9 mouse cellular contexts compared by ENCODE assay signal in genomic region chr2:17861765-17862495, GRCm38 (mm10).
A peak's percentile ranks its signal among the peaks of the same experiment; 100 is the strongest.
DNase-seq lines count a peak whose midpoint lies in the region; ATAC-seq and TF ChIP-seq lines count a peak whose summit lies in the region.
"Had no signal": no experiment of that assay in that cellular context is flagged by ENCODE, and none has a peak within 500 bp of the region (broad histone marks: within the 10 kb centered on the region; RNA-seq: fewer than 3 reads in every experiment).

No protein-coding gene starts in this region.

- peak overlapping the region; percentile 15 for H3K4me2 ChIP-seq in neural tube, embryonic 11.5 days (ENCODE audit: low read depth)
- peak overlapping the region; percentile 28; the same call in 1 of the 2 replicates for H3K4me2 ChIP-seq in forebrain, embryonic 11.5 days (ENCODE audit: low read depth, low read length, severe bottlenecking)
- peak overlapping the region; percentile 36 for H3K4me2 ChIP-seq in limb, embryonic 14.5 days (replicated peaks; ENCODE audit: low read depth, low read length, severe bottlenecking)
- 0 out of 2 replicates have a peak overlapping the region, but pooled peaks have one; percentile 23 for H3K4me2 ChIP-seq in stomach, postnatal 0 days (replicated peaks; ENCODE audit: low read depth)
- H3K4me2 ChIP-seq: liver, embryonic 13.5 days had no signal

- peak; percentile 60; the same call in 1 of the 2 replicates for ATAC-seq in neural tube, embryonic 11.5 days (ENCODE audit: insufficient read depth, low FRiP score, low TSS enrichment)
- ATAC-seq in forebrain, embryonic 11.5 days (replicated peaks; ENCODE audit: low FRiP score), result peak; percentile 64; the same call in 1 of the 2 replicates
- no peak; the same call in 1 of the 2 replicates for ATAC-seq in limb, embryonic 14.5 days (ENCODE audit: low FRiP score, low read depth)
- no peak for ATAC-seq in stomach, postnatal 0 days (ENCODE audit: low FRiP score, low TSS enrichment)

- no peak overlapping the region for H3K9ac ChIP-seq in neural tube, embryonic 11.5 days (ENCODE audit: low read length)
- no peak overlapping the region for H3K9ac ChIP-seq in forebrain, embryonic 11.5 days (ENCODE audit: low read length)
- no peak overlapping the region for H3K9ac ChIP-seq in limb, embryonic 14.5 days (ENCODE audit: low read depth, low read length, severe bottlenecking)
- no peak overlapping the region for H3K9ac ChIP-seq in stomach, postnatal 0 days (ENCODE audit: low read length)
- H3K9ac ChIP-seq: liver, embryonic 13.5 days had no signal

- DNase-seq in neural tube, embryonic 11.5 days (ENCODE audit: low spot score), result peak; percentile 42
- no peak for DNase-seq in neural tube, embryonic 10.5 days (ENCODE audit: extremely low spot score, low spot score)
- no peak for DNase-seq in forebrain, embryonic 11.5 days (ENCODE audit: low spot score)
- no peak for DNase-seq in limb, embryonic 14.5 days (ENCODE audit: low spot score)
- DNase-seq in stomach, postnatal 0 days (ENCODE audit: low spot score), result no peak
- no peak for DNase-seq in layer of hippocampus, postnatal 10 days (ENCODE audit: low spot score in 2 of 2)
- no peak for DNase-seq in frontal cortex, postnatal 25 days (ENCODE audit: low spot score in 2 of 2)
- DNase-seq: adrenal gland, adult 8-10 months; liver, embryonic 13.5 days had no signal

- TF ChIP-seq EP300 in stomach, postnatal 0 days (optimal IDR thresholded peaks at IDR 0.05), result no peak

- H3K9me3 ChIP-seq in neural tube, embryonic 11.5 days (ENCODE audit: control insufficient read depth, low read length), result no peaks in the 10 kb centered on the region
- H3K9me3 ChIP-seq in forebrain, embryonic 11.5 days (ENCODE audit: control insufficient read depth, low read length), result no peaks in the 10 kb centered on the region
- H3K9me3 ChIP-seq in limb, embryonic 14.5 days (ENCODE audit: control insufficient read depth, low read length), result no peaks in the 10 kb centered on the region
- H3K9me3 ChIP-seq in stomach, postnatal 0 days (ENCODE audit: control insufficient read depth, low read length), result no peaks in the 10 kb centered on the region
- H3K9me3 ChIP-seq: liver, embryonic 13.5 days had no signal

- H3K27me3 ChIP-seq in neural tube, embryonic 11.5 days (ENCODE audit: control insufficient read depth, insufficient read depth, low read length), result no peaks in the 10 kb centered on the region
- no peaks in the 10 kb centered on the region for H3K27me3 ChIP-seq in forebrain, embryonic 11.5 days (ENCODE audit: control insufficient read depth, insufficient read depth, low read length)
- no peaks in the 10 kb centered on the region for H3K27me3 ChIP-seq in limb, embryonic 14.5 days (ENCODE audit: control insufficient read depth, insufficient read depth, low read length)
- H3K27me3 ChIP-seq in stomach, postnatal 0 days (ENCODE audit: control insufficient read depth, insufficient read depth, low read length), result no peaks in the 10 kb centered on the region
- H3K27me3 ChIP-seq: liver, embryonic 13.5 days had no signal

- no peak overlapping the region for H3K4me3 ChIP-seq in neural tube, embryonic 11.5 days (ENCODE audit: low read depth, low read length)
- peak overlapping the region; percentile 0; the same call in 1 of the 2 replicates for H3K4me3 ChIP-seq in forebrain, embryonic 11.5 days (ENCODE audit: low read depth, low read length)
- peak overlapping the region; percentile 16 for H3K4me3 ChIP-seq in limb, embryonic 14.5 days (replicated peaks; ENCODE audit: low read length)
- no peak overlapping the region for H3K4me3 ChIP-seq in stomach, postnatal 0 days (ENCODE audit: low read depth, low read length)
- H3K4me3 ChIP-seq: liver, embryonic 13.5 days had no signal

- no peak overlapping the region for H3K27ac ChIP-seq in neural tube, embryonic 11.5 days (ENCODE audit: low read depth, low read length)
- no peak overlapping the region for H3K27ac ChIP-seq in forebrain, embryonic 11.5 days (ENCODE audit: low read depth, low read length)
- no peak overlapping the region for H3K27ac ChIP-seq in limb, embryonic 14.5 days (replicated peaks; ENCODE audit: low read depth, low read length)
- H3K27ac ChIP-seq in stomach, postnatal 0 days (replicated peaks), result no peak overlapping the region
- H3K27ac ChIP-seq: liver, embryonic 13.5 days had no signal

- TF ChIP-seq POLR2A in limb, embryonic 14.5 days (IDR thresholded peaks at IDR 0.05; ENCODE audit: borderline replicate concordance, extremely low read depth, insufficient read depth, insufficient read length), result no peak

- H3K36me3 ChIP-seq in neural tube, embryonic 11.5 days (ENCODE audit: control insufficient read depth, insufficient read depth, low read length), result no peaks in the 10 kb centered on the region
- no peaks in the 10 kb centered on the region for H3K36me3 ChIP-seq in forebrain, embryonic 11.5 days (ENCODE audit: control insufficient read depth, insufficient read depth, low read length)
- no peaks in the 10 kb centered on the region for H3K36me3 ChIP-seq in limb, embryonic 14.5 days (ENCODE audit: control insufficient read depth, insufficient read depth, low read length)
- H3K36me3 ChIP-seq in stomach, postnatal 0 days (ENCODE audit: control insufficient read depth, insufficient read depth, low read length), result no peaks in the 10 kb centered on the region
- H3K36me3 ChIP-seq: liver, embryonic 13.5 days had no signal

- TF ChIP-seq CTCF in stomach, postnatal 0 days (IDR thresholded peaks at IDR 0.05; ENCODE audit: low read depth), result no peak

- WGBS in neural tube, embryonic 11.5 days, result 9% methylated on average over 10 of the region's 10 CpGs
- WGBS in forebrain, embryonic 11.5 days, result 17% methylated on average over 10 of the region's 10 CpGs
- 5% methylated on average over 10 of the region's 10 CpGs for WGBS in limb, embryonic 14.5 days
- 23% methylated on average over 10 of the region's 10 CpGs for WGBS in stomach, postnatal 0 days

- H3K4me1 ChIP-seq in neural tube, embryonic 11.5 days (ENCODE audit: control insufficient read depth, insufficient read depth, low read length), result no peaks in the 10 kb centered on the region
- H3K4me1 ChIP-seq in forebrain, embryonic 11.5 days (replicated peaks; ENCODE audit: control insufficient read depth, insufficient read depth, low read length), result peaks cover 2% of the 10 kb centered on the region; the same call in 1 of the 2 replicates
- H3K4me1 ChIP-seq in limb, embryonic 14.5 days (ENCODE audit: control insufficient read depth, insufficient read depth, low read length), result peaks cover 24% of the 10 kb centered on the region
- peaks cover 2% of the 10 kb centered on the region; the same call in 1 of the 2 replicates for H3K4me1 ChIP-seq in stomach, postnatal 0 days (replicated peaks; ENCODE audit: control insufficient read depth, insufficient read depth)
- H3K4me1 ChIP-seq: liver, embryonic 13.5 days had no signal

Comparison
In these comparisons a context has a peak if more than half of its experiments do, and no peak if none do; other contexts are left out.
1. ATAC-seq: peak in neural tube, embryonic 11.5 days (single experiment) and forebrain, embryonic 11.5 days (single experiment); none in limb, embryonic 14.5 days (single experiment) and stomach, postnatal 0 days (single experiment).
2. H3K4me3 ChIP-seq: peak in forebrain, embryonic 11.5 days (single experiment) and limb, embryonic 14.5 days (single experiment); none in neural tube, embryonic 11.5 days (single experiment) and stomach, postnatal 0 days (single experiment).
3. Peak in every context shown above with its lines, with median percentiles within 50 percentile points of each other: H3K4me2 ChIP-seq.